In the genomic region with DNA sequence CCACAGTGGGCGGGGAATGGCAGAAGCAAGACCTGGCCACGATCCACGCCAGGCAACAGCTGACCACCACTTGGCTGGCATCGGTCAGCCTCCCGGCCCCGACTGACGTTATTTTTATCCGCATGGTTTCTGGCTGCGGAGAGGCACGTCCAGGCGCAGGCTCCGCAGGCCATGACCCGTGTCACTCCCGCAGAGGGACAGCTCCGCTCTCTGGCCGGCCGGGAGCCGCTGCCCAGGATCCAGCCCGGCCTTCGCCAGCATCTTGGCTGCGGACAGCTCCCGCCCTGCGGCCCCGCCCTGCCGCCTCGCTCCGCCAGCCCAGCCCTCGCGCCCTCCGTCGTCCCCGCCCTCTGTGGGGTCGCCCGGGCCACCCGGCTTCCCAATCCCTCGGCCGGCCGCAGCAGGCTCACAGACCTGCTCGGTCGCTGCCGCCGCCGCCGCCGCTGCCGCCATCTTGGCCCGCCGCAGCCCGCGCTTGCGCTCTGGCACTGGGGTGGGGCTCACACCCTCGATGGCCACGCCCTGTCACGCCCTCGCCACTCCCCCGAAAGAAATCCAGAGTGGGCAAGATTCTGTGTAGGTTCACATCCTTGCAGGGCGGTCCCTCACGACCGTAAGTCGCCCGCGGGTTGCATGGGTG, we compare ENCODE assay signal across 8 mouse cellular contexts. TPM values are rescaled to one million over a fixed set of nuclear protein-coding genes. Genes with fewer than 3 reads are reported as not detected.
A peak's percentile ranks its signal among the peaks of the same experiment; 100 is the strongest.
DNase-seq lines count a peak whose midpoint lies in the region; ATAC-seq and TF ChIP-seq lines count a peak whose summit lies in the region.

A gene (minus strand): TSS at position 530 of the 640 bp plus-strand sequence.

- under 1% methylated on average over 61 of the region's 62 CpGs for WGBS in embryonic facial prominence, embryonic 13.5 days
- under 1% methylated on average over 48 of the region's 62 CpGs for WGBS in limb, embryonic 14.5 days
- under 1% methylated on average over 55 of the region's 62 CpGs for WGBS in midbrain, embryonic 16.5 days

- 0 out of 2 replicates have a peak, but pooled peaks have one; percentile 43 for TF ChIP-seq POLR2A in limb, embryonic 14.5 days (IDR thresholded peaks at IDR 0.05; ENCODE audit: borderline replicate concordance, extremely low read depth, insufficient read depth, insufficient read length)

- peak; percentile 89 for DNase-seq in heart, adult 8-10 months (ENCODE audit: low spot score)
- DNase-seq in kidney, adult 9 months: peak; percentile 89
- peak; percentile 77 for DNase-seq in limb, embryonic 14.5 days (ENCODE audit: low spot score)
- peak; percentile 47 to 83 for DNase-seq in spleen, postnatal 10 days (ENCODE audit: low spot score in 2 of 2)

- peak within 1 kb of the TSS; percentile 87 for H3K4me2 ChIP-seq in embryonic facial prominence, embryonic 13.5 days
- H3K4me2 ChIP-seq in limb, embryonic 14.5 days (replicated peaks; ENCODE audit: low read depth, low read length, severe bottlenecking): peak within 1 kb of the TSS; percentile 74
- H3K4me2 ChIP-seq in midbrain, embryonic 16.5 days (ENCODE audit: low read length): peak within 1 kb of the TSS; percentile 71

- peak within 1 kb of the TSS; percentile 60 for H3K4me3 ChIP-seq in erythroblast, embryonic 14.5 days (replicated peaks)
- peak within 1 kb of the TSS; percentile 88 for H3K4me3 ChIP-seq in embryonic facial prominence, embryonic 13.5 days
- H3K4me3 ChIP-seq in limb, embryonic 14.5 days (replicated peaks; ENCODE audit: low read length): peak within 1 kb of the TSS; percentile 88
- peak within 1 kb of the TSS; percentile 69 for H3K4me3 ChIP-seq in midbrain, embryonic 16.5 days (ENCODE audit: low read depth, low read length)

- peak within 1 kb of the TSS; percentile 86 for H3K9ac ChIP-seq in embryonic facial prominence, embryonic 13.5 days
- H3K9ac ChIP-seq in limb, embryonic 14.5 days (ENCODE audit: low read depth, low read length, severe bottlenecking): peak within 1 kb of the TSS; percentile 88
- peak within 1 kb of the TSS; percentile 82 for H3K9ac ChIP-seq in midbrain, embryonic 16.5 days (ENCODE audit: low read depth, low read length)

- no peak for ATAC-seq in erythroblast, adult 5-6 weeks (replicated peaks; ENCODE audit: low FRiP score, poor library complexity, severe bottlenecking)
- peak; percentile 81 for ATAC-seq in embryonic facial prominence, embryonic 13.5 days (ENCODE audit: insufficient number of reproducible peaks, insufficient read depth, low FRiP score, low TSS enrichment, low read depth)
- peak; percentile 86 for ATAC-seq in limb, embryonic 14.5 days (ENCODE audit: low FRiP score, low read depth)
- ATAC-seq in midbrain, embryonic 16.5 days: peak; percentile 87

- H3K36me3 ChIP-seq in erythroblast, embryonic 14.5 days (ENCODE audit: control insufficient read depth): no peaks in the 10 kb centered on the region
- 0 out of 2 replicates have a peak, but pooled peaks cover 2% of the 10 kb centered on the region for H3K36me3 ChIP-seq in embryonic facial prominence, embryonic 13.5 days
- H3K36me3 ChIP-seq in limb, embryonic 14.5 days (ENCODE audit: control insufficient read depth, insufficient read depth, low read length): 0 out of 2 replicates have a peak, but pooled peaks cover 5% of the 10 kb centered on the region
- H3K36me3 ChIP-seq in midbrain, embryonic 16.5 days (ENCODE audit: control insufficient read depth, insufficient read depth, low read length): no peaks in the 10 kb centered on the region

- H3K27ac ChIP-seq in embryonic facial prominence, embryonic 13.5 days: no peak within 1 kb of the TSS
- H3K27ac ChIP-seq in limb, embryonic 14.5 days (replicated peaks; ENCODE audit: low read depth, low read length): peak within 1 kb of the TSS; percentile 40; the same call in 1 of the 2 replicates
- peak within 1 kb of the TSS; percentile 45; the same call in 1 of the 2 replicates for H3K27ac ChIP-seq in midbrain, embryonic 16.5 days (ENCODE audit: low read length)

- H3K9me3 ChIP-seq in erythroblast, embryonic 14.5 days (ENCODE audit: control insufficient read depth, low read length): peaks cover 4% of the 10 kb centered on the region; the same call in 1 of the 2 replicates
- no peaks in the 10 kb centered on the region for H3K9me3 ChIP-seq in embryonic facial prominence, embryonic 13.5 days
- H3K9me3 ChIP-seq in limb, embryonic 14.5 days (ENCODE audit: control insufficient read depth, low read length): no peaks in the 10 kb centered on the region
- no peaks in the 10 kb centered on the region for H3K9me3 ChIP-seq in midbrain, embryonic 16.5 days (replicated peaks; ENCODE audit: control insufficient read depth, low read length, poor library complexity, severe bottlenecking)

- H3K4me1 ChIP-seq in erythroblast, embryonic 14.5 days (ENCODE audit: control insufficient read depth): peaks cover 8% of the 10 kb centered on the region
- peaks cover 34% of the 10 kb centered on the region for H3K4me1 ChIP-seq in embryonic facial prominence, embryonic 13.5 days
- peaks cover 15% of the 10 kb centered on the region for H3K4me1 ChIP-seq in limb, embryonic 14.5 days (ENCODE audit: control insufficient read depth, insufficient read depth, low read length)
- H3K4me1 ChIP-seq in midbrain, embryonic 16.5 days (ENCODE audit: control insufficient read depth, insufficient read depth, low read length): peaks cover 19% of the 10 kb centered on the region

- H3K27me3 ChIP-seq in erythroblast, embryonic 14.5 days (ENCODE audit: control insufficient read depth): peaks cover 72% of the 10 kb centered on the region
- peaks cover 49% of the 10 kb centered on the region for H3K27me3 ChIP-seq in embryonic facial prominence, embryonic 13.5 days
- H3K27me3 ChIP-seq in limb, embryonic 14.5 days (ENCODE audit: control insufficient read depth, insufficient read depth, low read length): peaks cover 30% of the 10 kb centered on the region
- peaks cover 27% of the 10 kb centered on the region for H3K27me3 ChIP-seq in midbrain, embryonic 16.5 days (ENCODE audit: control insufficient read depth, insufficient read depth, low read depth, low read length)

RNA-seq across cellular contexts. Expression of the gene that starts here (rescaled TPM):
- polyA plus RNA-seq in erythroblast, embryonic 14.5 days (2012): 0.03 TPM in 1 of 2 replicates, not detected in the other
- 0.19 and 0.42 TPM in 2 replicates for total RNA-seq in erythroblast, adult 5-6 weeks (2015; ENCODE audit: low replicate concordance)
- 0.17 and 0.28 TPM in 2 replicates for total RNA-seq in erythroblast, adult 5-6 weeks (2017; ENCODE audit: low replicate concordance)
- polyA plus RNA-seq in embryonic facial prominence, embryonic 13.5 days (2015; fragmentation: Nextera tagmentation; extraction: Ambion mirVana): 32.7 and 33.4 TPM in 2 replicates
- 100 to 1,000 TPM; 113 to 128 (median 122) TPM for total RNA-seq in heart, adult 8-10 months (2022)
- polyA plus RNA-seq in limb, embryonic 14.5 days (2012; rRNA removed): 33.4 and 38.6 TPM in 2 replicates
- polyA plus RNA-seq in limb, embryonic 14.5 days (2014; fragmentation: Nextera tagmentation; extraction: Ambion mirVana): 48.0 and 49.7 TPM in 2 replicates
- polyA plus RNA-seq in midbrain, embryonic 16.5 days (2015; fragmentation: Nextera tagmentation; extraction: Ambion mirVana): 40.0 and 47.5 TPM in 2 replicates

Comparison
In these comparisons a context has a peak if more than half of its experiments do, and no peak if none do; other contexts are left out.
1. RNA of the gene that starts here (total RNA-seq): 113 to 128 TPM in heart, adult 8-10 months; 0.17 to 0.42 TPM in erythroblast, adult 5-6 weeks; every median in the first group is over 10 times any median in the second.
2. RNA of the gene that starts here (polyA plus RNA-seq): 33.4 to 49.7 TPM in limb, embryonic 14.5 days, 40.0 to 47.5 TPM in midbrain, embryonic 16.5 days and 32.7 to 33.4 TPM in embryonic facial prominence, embryonic 13.5 days; 0.03 TPM in erythroblast, embryonic 14.5 days; every median in the first group is over 10 times any median in the second.
3. Peak in every context shown above with its lines, with median percentiles within 50 percentile points of each other: H3K4me3 ChIP-seq, H3K4me2 ChIP-seq, H3K9ac ChIP-seq and DNase-seq.